Mouse (Mus musculus): ENCODE measurements around the gene Atxn7l1. TPM values are rescaled to one million over a fixed set of nuclear protein-coding genes. Genes with fewer than 3 reads are reported as not detected.

Atxn7l1 gene
- polyA plus RNA-seq, 1 experiment from 2014 or later = 10.6 TPM

DNA sequence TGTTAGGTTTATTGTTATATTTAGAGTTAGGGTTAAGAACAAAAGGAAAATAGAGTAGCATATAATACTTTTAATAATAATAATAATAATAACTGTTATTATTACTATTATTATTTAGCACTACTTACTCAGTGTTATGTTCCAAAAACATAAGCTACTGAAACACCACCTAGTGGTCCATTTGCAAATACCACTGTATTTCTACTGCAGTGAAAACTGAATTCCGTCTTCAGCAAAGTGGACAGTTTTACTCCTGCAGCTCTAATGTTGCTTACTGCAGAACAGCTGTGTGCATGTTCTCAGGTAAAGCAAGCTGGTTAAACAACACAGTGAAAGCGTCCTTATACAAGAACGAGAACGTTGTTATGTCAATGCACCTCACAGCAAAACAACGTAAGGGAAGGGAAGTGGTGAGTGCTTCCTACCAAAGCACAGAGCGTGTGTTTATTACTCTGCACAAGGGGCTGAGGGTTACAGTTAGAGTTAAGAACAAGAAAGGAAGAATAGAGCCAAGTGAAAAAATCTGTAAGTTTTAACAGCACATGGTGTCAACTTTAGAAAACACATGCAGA lies 264.2 kb downstream of the Atxn7l1 start:
- Histone ChIP-seq H3K4me3 (ENCODE audit: control insufficient read depth in 1 of 2, insufficient read depth in 1 of 2, low read depth in 1 of 2, low read length in 2 of 2) (no peak overlapping the region), H3K9me3 (ENCODE audit: control insufficient read depth, low read length) (no peaks in the 10 kb centered on the region), H3K4me1 (ENCODE audit: control insufficient read depth in 2 of 2, insufficient read depth in 2 of 2, low read length in 2 of 2) (no peaks in the 10 kb centered on the region), H3K27me3 (ENCODE audit: control insufficient read depth, insufficient read depth, low read length) (peaks cover 5% of the 10 kb centered on the region; the same call in 1 of the 2 replicates), H3K9ac (ENCODE audit: low read length) (no peak overlapping the region), H3K4me2 (ENCODE audit: low read length) (no peak overlapping the region), H3K27ac (replicated peaks in 1 of 2; ENCODE audit: control insufficient read depth in 1 of 2, insufficient read depth in 1 of 2, low read depth in 2 of 2, low read length in 2 of 2) (no peak overlapping the region), H3K36me3 (ENCODE audit: control insufficient read depth, insufficient read depth, low read length) (no peaks in the 10 kb centered on the region)
- WGBS = 43% methylated on average over 6 of the region's 6 CpGs
- ATAC-seq (ENCODE audit: insufficient number of reproducible peaks, insufficient read depth, low FRiP score, low read depth) = no peak

Other genes with a start within 250 kb of the Atxn7l1 start
- 105 and 109 TPM in 2 replicates for gene Sypl, start 193.8 kb upstream of the Atxn7l1 start, polyA plus RNA-seq (2014; fragmentation: Nextera tagmentation; extraction: Ambion mirVana)
- gene Cdhr3, start 54.8 kb upstream of the Atxn7l1 start, polyA plus RNA-seq (2014; fragmentation: Nextera tagmentation; extraction: Ambion mirVana) = 0.16 and 0.26 TPM in 2 replicates
- gene Efcab10, start 247.2 kb downstream of the Atxn7l1 start, polyA plus RNA-seq (2014; fragmentation: Nextera tagmentation; extraction: Ambion mirVana) = not detected in 2 replicates